Mouse (Mus musculus): ENCODE measurements around the gene Dzip1.

The Dzip1 gene

GRCm38 (mm10) chr14:118874126-118874525, 51.1 kb downstream of the Dzip1 start:
- no peak for DNase-seq (ENCODE audit: low read depth, low spot score)

- no peak for DNase-seq (ENCODE audit: low read depth, low spot score)
Measured at GRCm38 (mm10) chr14:118869712-118870111, 55.5 kb downstream of the Dzip1 start.

- no peak for DNase-seq (ENCODE audit: low read depth, low spot score)
Measured at GRCm38 (mm10) chr14:118868102-118868724, 57.0 kb downstream of the Dzip1 start.

- DNase-seq (ENCODE audit: low read depth, low spot score) = no peak
Measured at GRCm38 (mm10) chr14:118867366-118867765, 57.9 kb downstream of the Dzip1 start.

GRCm38 (mm10) chr14:118866014-118866811, 59.0 kb downstream of the Dzip1 start:
- DNase-seq (ENCODE audit: low read depth, low spot score) = no peak

GRCm38 (mm10) chr14:118864905-118865304, 60.4 kb downstream of the Dzip1 start:
- DNase-seq (ENCODE audit: low read depth, low spot score) = no peak

GRCm38 (mm10) chr14:118862253-118862652, 63.0 kb downstream of the Dzip1 start:
- no peak for DNase-seq (ENCODE audit: low read depth, low spot score)

GRCm38 (mm10) chr14:118858318-118858717, 66.9 kb downstream of the Dzip1 start:
- DNase-seq (ENCODE audit: low read depth, low spot score) = no peak

- no peak for DNase-seq (ENCODE audit: low read depth, low spot score)
Measured at GRCm38 (mm10) chr14:118856563-118856962, 68.7 kb downstream of the Dzip1 start.

- no peak for DNase-seq (ENCODE audit: low read depth, low spot score)
Measured at GRCm38 (mm10) chr14:118855141-118855800, 70.0 kb downstream of the Dzip1 start.

- DNase-seq (ENCODE audit: low read depth, low spot score) = no peak
Measured at GRCm38 (mm10) chr14:118854371-118855114, 70.7 kb downstream of the Dzip1 start.

- no peak for DNase-seq (ENCODE audit: low read depth, low spot score)
Measured at GRCm38 (mm10) chr14:118851496-118852107, 73.7 kb downstream of the Dzip1 start.

- DNase-seq (ENCODE audit: low read depth, low spot score) = no peak
Measured at GRCm38 (mm10) chr14:118850696-118851035, 74.6 kb downstream of the Dzip1 start.

GRCm38 (mm10) chr14:118850011-118850695, 75.1 kb downstream of the Dzip1 start:
- no peak for DNase-seq (ENCODE audit: low read depth, low spot score)

- DNase-seq (ENCODE audit: low read depth, low spot score) = no peak
Measured at GRCm38 (mm10) chr14:118848171-118848570, 77.1 kb downstream of the Dzip1 start.

- no peak for DNase-seq (ENCODE audit: low read depth, low spot score)
Measured at GRCm38 (mm10) chr14:118846834-118847233, 78.4 kb downstream of the Dzip1 start.

GRCm38 (mm10) chr14:118842353-118842752, 82.9 kb downstream of the Dzip1 start:
- DNase-seq (ENCODE audit: low read depth, low spot score) = no peak

- DNase-seq (ENCODE audit: low read depth, low spot score) = no peak
Measured at GRCm38 (mm10) chr14:118840027-118840426, 85.2 kb downstream of the Dzip1 start.

- no peak for DNase-seq (ENCODE audit: low read depth, low spot score)
Measured at GRCm38 (mm10) chr14:118839416-118839815, 85.8 kb downstream of the Dzip1 start.

GRCm38 (mm10) chr14:118838556-118839120, 86.6 kb downstream of the Dzip1 start:
- DNase-seq (ENCODE audit: low read depth, low spot score) = no peak

GRCm38 (mm10) chr14:118836754-118837153, 88.5 kb downstream of the Dzip1 start:
- no peak for DNase-seq (ENCODE audit: low read depth, low spot score)
